Mouse (Mus musculus): ENCODE results near the gene Tigd3. TPM values are rescaled to one million over a fixed set of nuclear protein-coding genes. Genes with fewer than 3 reads are reported as not detected.

Gene Tigd3
- total and polyA plus RNA-seq, 3 experiments, result 2.1 to 2.2 TPM; not detected in 1

- no peak overlapping the region; the same call in 1 of the 2 replicates for H3K9ac ChIP-seq (ENCODE audit: control insufficient read depth, low read depth, low read length, poor library complexity, severe bottlenecking)
- H3K27ac ChIP-seq (ENCODE audit: control insufficient read depth, low read depth, low read length), result no peak overlapping the region
- TF ChIP-seq UBTF (IDR thresholded peaks at IDR 0.05; ENCODE audit: borderline replicate concordance, insufficient read depth, low read depth, low read length), result no peak
- no peak for TF ChIP-seq MEF2A (IDR thresholded peaks at IDR 0.05; ENCODE audit: extremely low read depth, insufficient replicate concordance, low read depth, low read length, poor library complexity, severe bottlenecking)
- no peak for TF ChIP-seq POLR2A (IDR thresholded peaks at IDR 0.05; ENCODE audit: control insufficient read depth in 1 of 2, insufficient read depth in 1 of 2, low read depth in 1 of 2, low read length in 2 of 2, poor library complexity in 1 of 2)
- TF ChIP-seq ZC3H11A (IDR thresholded peaks at IDR 0.05; ENCODE audit: low read depth, low read length), result no peak
- TF ChIP-seq CHD2 (IDR thresholded peaks at IDR 0.05; ENCODE audit: low read length), result no peak
- no peak for TF ChIP-seq ZMIZ1 (IDR thresholded peaks at IDR 0.05; ENCODE audit: low read depth, low read length)
- TF ChIP-seq KAT2A (conservative IDR thresholded peaks at IDR 0.05; ENCODE audit: low read depth, low read length), result no peak
- no peak for TF ChIP-seq HCFC1 (IDR thresholded peaks at IDR 0.05; ENCODE audit: low read depth, low read length)
- no peak for TF ChIP-seq BHLHE40 (IDR thresholded peaks at IDR 0.05; ENCODE audit: borderline replicate concordance, low read depth, low read length)
- TF ChIP-seq NELFE (IDR thresholded peaks at IDR 0.05; ENCODE audit: low read depth, low read length), result no peak
- TF ChIP-seq MAFK (IDR thresholded peaks at IDR 0.05; ENCODE audit: borderline replicate concordance, low read depth, low read length), result no peak
- TF ChIP-seq RAD21 (IDR thresholded peaks at IDR 0.05; ENCODE audit: low read depth, low read length), result no peak
- TF ChIP-seq ETS1 (IDR thresholded peaks at IDR 0.05; ENCODE audit: low read depth, low read length), result no peak
- TF ChIP-seq POLR2AphosphoS2 (IDR thresholded peaks at IDR 0.05; ENCODE audit: low read length), result no peak
- no peak for TF ChIP-seq ZNF384 (IDR thresholded peaks at IDR 0.05; ENCODE audit: low read depth, low read length)
- no peaks in the 10 kb centered on the region for H3K27me3 ChIP-seq (ENCODE audit: control insufficient read depth in 1 of 2, insufficient read depth in 2 of 2, low read length in 2 of 2)
- DNase-seq (ENCODE audit: low read depth, low spot score), result peak; percentile 21
- peaks cover 0 to 12% of the 10 kb centered on the region in 2 experiments; a peak in 2 of 4 replicates for H3K36me3 ChIP-seq (ENCODE audit: control insufficient read depth in 1 of 2, insufficient read depth in 2 of 2, low read length in 2 of 2)
- H3K79me2 ChIP-seq (ENCODE audit: control insufficient read depth, insufficient read depth, low read length, poor library complexity), result no peaks in the 10 kb centered on the region
- no peaks in the 10 kb centered on the region for H3K9me3 ChIP-seq (replicated peaks; ENCODE audit: insufficient read depth, low read length)
- H3K4me1 ChIP-seq (ENCODE audit: control insufficient read depth in 1 of 2, insufficient read depth in 2 of 2, low read length in 2 of 2), result peaks cover 12 to 16% of the 10 kb centered on the region in 2 experiments
- H3K4me3 ChIP-seq (ENCODE audit: control insufficient read depth in 1 of 2, insufficient read depth in 1 of 2, low read depth in 2 of 2, low read length in 2 of 2), result peak overlapping the region; percentile 25 to 37
Measured at GRCm38 (mm10) chr19:5925311-5925855, 31.4 kb upstream of the Tigd3 start.

GRCm38 (mm10) chr19:5924713-5925093, 30.8 kb upstream of the Tigd3 start, which contains the start of gene Cdc42ep2:
Gene Cdc42ep2 (minus strand): TSS chr19:5924816.
- Histone ChIP-seq H3K79me2 (ENCODE audit: control insufficient read depth, insufficient read depth, low read length, poor library complexity) (no peaks in the 10 kb centered on the region), H3K9ac (ENCODE audit: control insufficient read depth, low read depth, low read length, poor library complexity, severe bottlenecking) (peak within 1 kb of the TSS; percentile 52), H3K36me3 (ENCODE audit: control insufficient read depth in 1 of 2, insufficient read depth in 2 of 2, low read length in 2 of 2) (peaks cover 0 to 12% of the 10 kb centered on the region in 2 experiments; a peak in 2 of 4 replicates), H3K9me3 (replicated peaks; ENCODE audit: insufficient read depth, low read length) (no peaks in the 10 kb centered on the region), H3K4me3 (ENCODE audit: control insufficient read depth in 1 of 2, insufficient read depth in 1 of 2, low read depth in 2 of 2, low read length in 2 of 2) (peak within 1 kb of the TSS; percentile 57 to 68), H3K27ac (ENCODE audit: control insufficient read depth, low read depth, low read length) (peak within 1 kb of the TSS; percentile 6; the same call in 1 of the 2 replicates), H3K4me1 (ENCODE audit: control insufficient read depth in 1 of 2, insufficient read depth in 2 of 2, low read length in 2 of 2) (peaks cover 12 to 16% of the 10 kb centered on the region in 2 experiments), H3K27me3 (ENCODE audit: control insufficient read depth in 1 of 2, insufficient read depth in 2 of 2, low read length in 2 of 2) (no peaks in the 10 kb centered on the region)
- peak; percentile 97 for DNase-seq (ENCODE audit: low read depth, low spot score)
- TF ChIP-seq ZMIZ1 (IDR thresholded peaks at IDR 0.05; ENCODE audit: low read depth, low read length) (0 out of 2 replicates have a peak, but pooled peaks have one; percentile 53), JUND (IDR thresholded peaks at IDR 0.05; ENCODE audit: low read depth, low read length) (no peak), BHLHE40 (IDR thresholded peaks at IDR 0.05; ENCODE audit: borderline replicate concordance, low read depth, low read length) (no peak), RCOR1 (IDR thresholded peaks at IDR 0.05; ENCODE audit: low read depth, low read length) (no peak), NELFE (IDR thresholded peaks at IDR 0.05; ENCODE audit: low read depth, low read length) (peak; percentile 47; the same call in 1 of the 2 replicates), MAX (IDR thresholded peaks at IDR 0.05; ENCODE audit: low read length) (no peak), MAZ (IDR thresholded peaks at IDR 0.05; ENCODE audit: low read depth, low read length) (no peak), UBTF (IDR thresholded peaks at IDR 0.05; ENCODE audit: borderline replicate concordance, insufficient read depth, low read depth, low read length) (0 out of 2 replicates have a peak, but pooled peaks have one; percentile 21), MYB (IDR thresholded peaks at IDR 0.05; ENCODE audit: low read depth, low read length) (no peak), ZKSCAN1 (IDR thresholded peaks at IDR 0.05; ENCODE audit: low read depth, low read length) (no peak), NRF1 (IDR thresholded peaks at IDR 0.05; ENCODE audit: insufficient read depth, low read depth, low read length, poor library complexity, severe bottlenecking) (no peak), MAFK (IDR thresholded peaks at IDR 0.05; ENCODE audit: borderline replicate concordance, low read depth, low read length) (no peak), TCF12 (IDR thresholded peaks at IDR 0.05; ENCODE audit: low read depth, low read length) (0 out of 2 replicates have a peak, but pooled peaks have one; percentile 35), ELF1 (IDR thresholded peaks at IDR 0.05; ENCODE audit: low read depth, low read length) (no peak), SIN3A (IDR thresholded peaks at IDR 0.05; ENCODE audit: low read length) (0 out of 2 replicates have a peak, but pooled peaks have one; percentile 18), USF1 (IDR thresholded peaks at IDR 0.05; ENCODE audit: low read depth, low read length) (no peak), GABPA (IDR thresholded peaks at IDR 0.05; ENCODE audit: low read depth, low read length) (no peak), POLR2A (IDR thresholded peaks at IDR 0.05; ENCODE audit: control insufficient read depth in 1 of 2, insufficient read depth in 1 of 2, low read depth in 1 of 2, low read length in 2 of 2, poor library complexity in 1 of 2) (peak in 1 of 2 experiments; percentile 57; a peak in 1 of 4 replicates), POLR2AphosphoS5 (IDR thresholded peaks at IDR 0.05; ENCODE audit: borderline replicate concordance, low read depth, low read length) (no peak)

Data from MEL (cell line).